Mouse (Mus musculus): ENCODE results near the gene Vasp. TPM values are rescaled to one million over a fixed set of nuclear protein-coding genes. Genes with fewer than 3 reads are reported as not detected.
A peak's percentile ranks its signal among the peaks of the same experiment; 100 is the strongest.

The Vasp gene
- polyA plus RNA-seq, 1 experiment = 30.8 TPM

- 63% methylated on average over 25 of the region's 25 CpGs for WGBS
- no peak overlapping the region for H3K4me3 ChIP-seq (replicated peaks; ENCODE audit: insufficient read depth, low read depth, low read length)
- DNase-seq = no peak
Observed at GRCm38 (mm10) chr7:19306819-19307738, 35.5 kb upstream of the Vasp start.

GRCm38 (mm10) chr7:19305796-19306765, 34.5 kb upstream of the Vasp start:
- Histone ChIP-seq H3K4me3 (replicated peaks; ENCODE audit: insufficient read depth, low read depth, low read length) (no peak overlapping the region), H3K27me3 (ENCODE audit: control insufficient read depth, insufficient read depth, low read length) (peaks cover 2% of the 10 kb centered on the region; the same call in 1 of the 2 replicates), H3K4me1 (ENCODE audit: control insufficient read depth, insufficient read depth, low read length) (peaks cover 5% of the 10 kb centered on the region; the same call in 1 of the 2 replicates), H3K27ac (ENCODE audit: insufficient read depth, low read length) (no peak overlapping the region)
- TF ChIP-seq POLR2A (IDR thresholded peaks at IDR 0.05; ENCODE audit: borderline replicate concordance, insufficient read depth, low read length) (no peak), CTCF (IDR thresholded peaks at IDR 0.05; ENCODE audit: borderline replicate concordance, insufficient read depth, low read depth, low read length) (no peak)
- 56% methylated on average over 16 of the region's 16 CpGs for WGBS
- no peak for DNase-seq

More at GRCm38 (mm10) chr7:19306819-19307738, 35.5 kb upstream of the Vasp start:
- H3K4me1 ChIP-seq (ENCODE audit: control insufficient read depth, insufficient read depth, low read length) = peaks cover 5% of the 10 kb centered on the region; the same call in 1 of the 2 replicates
- H3K27ac ChIP-seq (ENCODE audit: insufficient read depth, low read length) = no peak overlapping the region
- peaks cover 2% of the 10 kb centered on the region; the same call in 1 of the 2 replicates for H3K27me3 ChIP-seq (ENCODE audit: control insufficient read depth, insufficient read depth, low read length)
- TF ChIP-seq POLR2A (IDR thresholded peaks at IDR 0.05; ENCODE audit: borderline replicate concordance, insufficient read depth, low read length) (no peak), CTCF (IDR thresholded peaks at IDR 0.05; ENCODE audit: borderline replicate concordance, insufficient read depth, low read depth, low read length) (no peak)

GRCm38 (mm10) chr7:19305413-19305735, 33.8 kb upstream of the Vasp start:
- peaks cover 2% of the 10 kb centered on the region; the same call in 1 of the 2 replicates for H3K27me3 ChIP-seq (ENCODE audit: control insufficient read depth, insufficient read depth, low read length)
- TF ChIP-seq POLR2A (IDR thresholded peaks at IDR 0.05; ENCODE audit: borderline replicate concordance, insufficient read depth, low read length) (no peak), CTCF (IDR thresholded peaks at IDR 0.05; ENCODE audit: borderline replicate concordance, insufficient read depth, low read depth, low read length) (no peak)
- WGBS = 15% methylated on average over 6 of the region's 6 CpGs
- H3K27ac ChIP-seq (ENCODE audit: insufficient read depth, low read length) = no peak overlapping the region
- H3K4me1 ChIP-seq (ENCODE audit: control insufficient read depth, insufficient read depth, low read length) = peaks cover 5% of the 10 kb centered on the region; the same call in 1 of the 2 replicates
- DNase-seq = no peak
- H3K4me3 ChIP-seq (replicated peaks; ENCODE audit: insufficient read depth, low read depth, low read length) = no peak overlapping the region

GRCm38 (mm10) chr7:19304501-19305412, 33.1 kb upstream of the Vasp start:
- WGBS = 4% methylated on average over 48 of the region's 48 CpGs
- peaks cover 2% of the 10 kb centered on the region; the same call in 1 of the 2 replicates for H3K27me3 ChIP-seq (ENCODE audit: control insufficient read depth, insufficient read depth, low read length)
- DNase-seq = no peak
- H3K4me3 ChIP-seq (replicated peaks; ENCODE audit: insufficient read depth, low read depth, low read length) = peak overlapping the region; percentile 34
- H3K4me1 ChIP-seq (ENCODE audit: control insufficient read depth, insufficient read depth, low read length) = peaks cover 5% of the 10 kb centered on the region; the same call in 1 of the 2 replicates
- H3K27ac ChIP-seq (ENCODE audit: insufficient read depth, low read length) = no peak overlapping the region
- TF ChIP-seq POLR2A (IDR thresholded peaks at IDR 0.05; ENCODE audit: borderline replicate concordance, insufficient read depth, low read length) (no peak), CTCF (IDR thresholded peaks at IDR 0.05; ENCODE audit: borderline replicate concordance, insufficient read depth, low read depth, low read length) (no peak)

GRCm38 (mm10) chr7:19303770-19304169, 32.2 kb upstream of the Vasp start:
- TF ChIP-seq POLR2A (IDR thresholded peaks at IDR 0.05; ENCODE audit: borderline replicate concordance, insufficient read depth, low read length) = no peak
- peak; percentile 81 for TF ChIP-seq CTCF (IDR thresholded peaks at IDR 0.05; ENCODE audit: borderline replicate concordance, insufficient read depth, low read depth, low read length)
- WGBS = 1% methylated on average over 16 of the region's 16 CpGs
- Histone ChIP-seq H3K27ac (ENCODE audit: insufficient read depth, low read length) (no peak overlapping the region), H3K4me1 (ENCODE audit: control insufficient read depth, insufficient read depth, low read length) (peaks cover 5% of the 10 kb centered on the region; the same call in 1 of the 2 replicates), H3K4me3 (replicated peaks; ENCODE audit: insufficient read depth, low read depth, low read length) (peak overlapping the region; percentile 53), H3K27me3 (ENCODE audit: control insufficient read depth, insufficient read depth, low read length) (peaks cover 2% of the 10 kb centered on the region; the same call in 1 of the 2 replicates)
- DNase-seq = peak; percentile 78 to 89

DNA sequence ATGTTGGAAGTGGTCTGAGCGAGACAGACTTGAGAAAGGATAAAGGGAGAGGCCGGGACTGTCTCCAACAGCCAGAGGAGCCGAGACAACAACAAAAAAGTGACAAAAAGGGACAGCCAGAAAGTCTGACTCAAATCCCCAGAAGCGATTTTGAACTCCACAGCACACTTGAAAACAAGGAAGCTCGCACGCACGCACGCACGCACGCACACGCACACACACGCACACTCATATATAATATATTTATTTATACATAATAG, 31.4 kb upstream of the Vasp start:
- H3K4me1 ChIP-seq (ENCODE audit: control insufficient read depth, insufficient read depth, low read length) = peaks cover 5% of the 10 kb centered on the region; the same call in 1 of the 2 replicates
- H3K27me3 ChIP-seq (ENCODE audit: control insufficient read depth, insufficient read depth, low read length) = peaks cover 2% of the 10 kb centered on the region; the same call in 1 of the 2 replicates
- 90% methylated on average over 12 of the region's 12 CpGs for WGBS
- no peak for TF ChIP-seq CTCF (IDR thresholded peaks at IDR 0.05; ENCODE audit: borderline replicate concordance, insufficient read depth, low read depth, low read length)
- no peak for TF ChIP-seq POLR2A (IDR thresholded peaks at IDR 0.05; ENCODE audit: borderline replicate concordance, insufficient read depth, low read length)
- H3K4me3 ChIP-seq (replicated peaks; ENCODE audit: insufficient read depth, low read depth, low read length) = no peak overlapping the region
- no peak for DNase-seq
- H3K27ac ChIP-seq (ENCODE audit: insufficient read depth, low read length) = no peak overlapping the region

Data from cerebellum, adult 2 months (tissue).